Mouse (Mus musculus) hindbrain, embryonic 12.5 days (tissue): ENCODE results near the gene Hmgcs1. TPM values are rescaled to one million over a fixed set of nuclear protein-coding genes. Genes with fewer than 3 reads are reported as not detected.
"Not testable (repeated sequence)": the region's sequence is repeated elsewhere in the genome, so short reads cannot be mapped to it uniquely, and the experiment has no call there.

Source experiments
- ATAC-seq: fragments of 200-750 bp; cut with Nextera tagmentation; 2 replicates; pipeline ENCODE4 v1.8.0; 2017; ENCODE audit warnings: moderate TSS enrichment; ENCODE audit not compliant: low FRiP score
- H3K27ac ChIP-seq: fragments of 300-500 bp; sonication (generic); 2 replicates; pipeline ENCODE4 v1.5.1; 2016; ENCODE audit warnings: mild to moderate bottlenecking
- H3K27me3 ChIP-seq: fragments of 300-500 bp; sonication (generic); 2 replicates; pipeline ENCODE4 v1.6.1; 2016; ENCODE audit warnings: mild to moderate bottlenecking
- H3K36me3 ChIP-seq: fragments of 300-500 bp; sonication (generic); 2 replicates; pipeline ENCODE4 v1.6.1; 2016; ENCODE audit warnings: mild to moderate bottlenecking
- H3K4me1 ChIP-seq: fragments of 300-500 bp; sonication (generic); 2 replicates; pipeline ENCODE4 v1.6.1; 2016
- H3K4me2 ChIP-seq: fragments of 300-500 bp; sonication (generic); replicated peaks from 2 replicates; pipeline ENCODE4 v1.6.1; 2016; ENCODE audit warnings: mild to moderate bottlenecking
- H3K4me3 ChIP-seq: fragments of 300-500 bp; sonication (generic); 2 replicates; pipeline ENCODE4 v1.5.1; 2016; ENCODE audit warnings: mild to moderate bottlenecking
- H3K9ac ChIP-seq: fragments of 300-500 bp; sonication (generic); 2 replicates; pipeline ENCODE4 v1.6.1; 2016; ENCODE audit warnings: mild to moderate bottlenecking, moderate library complexity
- H3K9me3 ChIP-seq: fragments of 300-500 bp; sonication (generic); replicated peaks from 2 replicates; pipeline ENCODE4 v1.6.1; 2016; ENCODE audit warnings: mild to moderate bottlenecking
- WGBS: fragments of 180-500 bp; shearing (Covaris S2); methylation state at CpG from one replicate; pipeline ENCODE4 v1.1.7; 2016; 5-methylcytosine and 5-hydroxymethylcytosine counted together
- polyA plus RNA-seq: library from polyadenylated mRNA; unstranded; fragments of >200 nt; fragmentation: Nextera tagmentation; extraction: Ambion mirVana; gene quantifications from 2 replicates; pipeline ENCODE4 v1.2.1, GENCODE M21; 2016

The Hmgcs1 gene
- polyA plus RNA-seq, 1 experiment from 2014 or later = 415 TPM

GRCm38 (mm10) chr13:119679721-119680120 lies 10.5 kb upstream of the Hmgcs1 start:
- Histone ChIP-seq H3K9ac (no peak overlapping the region), H3K4me1 (no peaks in the 10 kb centered on the region), H3K4me3 (no peak overlapping the region), H3K36me3 (no peaks in the 10 kb centered on the region), H3K27me3 (no peaks in the 10 kb centered on the region), H3K9me3 (no peaks in the 10 kb centered on the region), H3K4me2 (no peak overlapping the region), H3K27ac (no peak overlapping the region)
- no peak for ATAC-seq
- 73% methylated on average over 2 of the region's 2 CpGs for WGBS

- no peak overlapping the region for H3K9ac ChIP-seq
- no peak overlapping the region for H3K27ac ChIP-seq
- no peaks in the 10 kb centered on the region for H3K9me3 ChIP-seq
- no peak for ATAC-seq
- no peak overlapping the region for H3K4me3 ChIP-seq
- H3K36me3 ChIP-seq = no peaks in the 10 kb centered on the region
- H3K4me1 ChIP-seq = no peaks in the 10 kb centered on the region
- 87% methylated on average over 3 of the region's 3 CpGs for WGBS
- H3K4me2 ChIP-seq = no peak overlapping the region
- H3K27me3 ChIP-seq = no peaks in the 10 kb centered on the region
Measured at GRCm38 (mm10) chr13:119681161-119681560, 9.0 kb upstream of the Hmgcs1 start.

DNA sequence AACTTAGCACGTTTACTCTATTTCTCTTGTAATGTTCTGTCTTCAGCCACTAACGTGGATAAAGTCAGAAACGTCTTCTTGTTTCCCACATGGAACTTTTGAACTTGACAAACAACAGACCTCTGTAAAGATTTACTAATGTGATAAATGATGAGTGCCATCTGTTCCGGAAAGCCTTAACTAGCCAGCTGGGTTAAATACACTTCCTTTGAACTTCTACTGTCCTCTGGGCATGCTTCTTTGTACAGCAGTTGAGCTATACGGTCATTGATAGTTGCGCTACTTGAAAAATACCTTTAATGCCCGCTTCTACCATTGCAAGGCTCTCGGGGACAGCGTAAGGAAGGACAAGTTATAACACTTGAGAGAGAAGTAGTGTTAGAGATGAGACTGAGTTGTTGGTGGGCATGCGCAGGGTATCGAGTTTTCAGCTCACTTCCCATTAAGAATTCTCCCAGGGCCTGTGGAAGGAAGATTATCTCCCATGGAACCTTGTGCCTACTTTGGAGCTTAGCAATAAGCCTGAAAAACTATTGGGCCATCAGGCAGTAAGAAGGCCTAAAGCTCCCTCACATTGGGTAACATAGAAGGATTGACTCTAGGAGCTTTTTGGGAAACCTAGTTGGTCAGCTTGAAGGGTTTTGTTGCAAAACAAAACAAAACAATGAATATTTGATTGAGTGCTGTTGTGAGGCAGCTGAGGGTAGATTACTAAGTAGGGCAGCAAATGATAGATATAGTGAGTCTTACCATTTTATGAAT lies 5.6 kb upstream of the Hmgcs1 start:
- no peak overlapping the region for H3K27ac ChIP-seq
- no peaks in the 10 kb centered on the region for H3K27me3 ChIP-seq
- H3K4me3 ChIP-seq = no peak overlapping the region
- H3K9me3 ChIP-seq = no peaks in the 10 kb centered on the region
- H3K4me2 ChIP-seq = no peak overlapping the region
- peaks cover 6% of the 10 kb centered on the region; the same call in 1 of the 2 replicates for H3K4me1 ChIP-seq
- H3K9ac ChIP-seq = no peak overlapping the region
- no peaks in the 10 kb centered on the region for H3K36me3 ChIP-seq
- WGBS = 84% methylated on average over 11 of the region's 11 CpGs
- no peak for ATAC-seq

GRCm38 (mm10) chr13:119689709-119690038 lies 505 bp upstream of the Hmgcs1 start:
- 9% methylated on average over 5 of the region's 5 CpGs for WGBS
- H3K36me3 ChIP-seq = no peaks in the 10 kb centered on the region
- peak overlapping the region; percentile 93 for H3K4me3 ChIP-seq
- no peak for ATAC-seq
- H3K9me3 ChIP-seq = no peaks in the 10 kb centered on the region
- peaks cover 33% of the 10 kb centered on the region for H3K4me1 ChIP-seq
- H3K27ac ChIP-seq = peak overlapping the region; percentile 82
- no peaks in the 10 kb centered on the region for H3K27me3 ChIP-seq
- no peak overlapping the region for H3K9ac ChIP-seq
- H3K4me2 ChIP-seq = peak overlapping the region; percentile 43

DNA sequence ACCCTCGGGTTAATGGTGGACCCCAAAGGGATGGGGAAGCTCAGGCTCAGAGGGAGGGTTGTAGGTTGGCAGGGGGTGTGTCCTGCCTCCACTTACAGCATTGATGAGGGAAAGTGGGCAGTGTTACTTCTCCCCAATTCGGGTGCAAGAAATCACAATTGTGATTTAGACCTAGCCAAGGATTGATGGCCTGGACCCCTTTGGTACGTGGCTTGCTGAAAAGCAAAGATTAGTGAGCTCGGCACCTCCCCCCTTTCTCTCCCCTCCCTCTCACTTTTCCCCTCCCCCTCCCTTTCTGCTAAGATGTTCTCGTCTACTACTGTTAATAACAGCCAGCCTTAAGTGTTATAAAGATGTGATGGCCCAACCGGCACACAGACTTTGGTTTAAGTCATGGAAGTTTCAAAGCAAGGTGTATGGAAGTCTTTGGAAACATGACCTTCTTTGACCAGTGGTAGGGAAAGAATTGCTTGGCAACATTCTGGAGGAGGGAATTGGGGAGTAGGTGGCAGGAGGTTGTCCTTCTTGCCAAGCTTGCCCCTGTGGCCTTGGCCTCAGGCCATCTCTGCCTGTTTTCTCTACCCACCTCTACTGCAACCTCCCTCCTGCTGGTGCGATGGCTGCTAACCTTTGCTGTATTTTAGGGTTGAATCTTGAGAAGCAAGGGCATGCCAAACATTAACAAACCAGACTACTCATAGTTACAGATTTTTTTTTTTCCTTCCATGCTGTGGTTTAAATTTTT lies 869 bp downstream of the Hmgcs1 start:
- H3K27me3 ChIP-seq = no peaks in the 10 kb centered on the region
- H3K4me3 ChIP-seq = peak overlapping the region; percentile 93
- H3K9ac ChIP-seq = peak overlapping the region; percentile 98
- H3K27ac ChIP-seq = peak overlapping the region; percentile 100
- peaks cover 42% of the 10 kb centered on the region for H3K4me1 ChIP-seq
- H3K4me2 ChIP-seq = peak overlapping the region; percentile 79
- 2% methylated on average over 7 of the region's 7 CpGs for WGBS
- H3K36me3 ChIP-seq = 0 out of 2 replicates have a peak, but pooled peaks cover 3% of the 10 kb centered on the region
- ATAC-seq = no peak
- H3K9me3 ChIP-seq = no peaks in the 10 kb centered on the region

- ATAC-seq, H3K9me3 ChIP-seq: not testable (repeated sequence)
Measured at GRCm38 (mm10) chr13:119691958-119692357, 1.8 kb downstream of the Hmgcs1 start.

GRCm38 (mm10) chr13:119695676-119696075 lies 5.5 kb downstream of the Hmgcs1 start:
- Histone ChIP-seq H3K27me3 (no peaks in the 10 kb centered on the region), H3K4me2 (peak overlapping the region; percentile 25; the same call in 1 of the 2 replicates), H3K4me3 (no peak overlapping the region), H3K9me3 (no peaks in the 10 kb centered on the region), H3K4me1 (peaks cover 39% of the 10 kb centered on the region), H3K9ac (no peak overlapping the region), H3K36me3 (peaks cover 23% of the 10 kb centered on the region), H3K27ac (no peak overlapping the region)
- ATAC-seq = no peak
- WGBS = 61% methylated on average over 4 of the region's 4 CpGs

More at GRCm38 (mm10) chr13:119691958-119692357, 1.8 kb downstream of the Hmgcs1 start:
- H3K36me3 ChIP-seq, H3K27ac ChIP-seq, H3K27me3 ChIP-seq: not testable (repeated sequence)
- peak overlapping the region; percentile 79 for H3K4me2 ChIP-seq
- peaks cover 42% of the 10 kb centered on the region for H3K4me1 ChIP-seq
- H3K4me3 ChIP-seq = peak overlapping the region; percentile 93
- 74% methylated on average over 3 of the region's 3 CpGs for WGBS
- peak overlapping the region; percentile 98; the same call in 1 of the 2 replicates for H3K9ac ChIP-seq

GRCm38 (mm10) chr13:119696496-119696895 lies 6.3 kb downstream of the Hmgcs1 start:
- no peak for ATAC-seq
- no peaks in the 10 kb centered on the region for H3K9me3 ChIP-seq
- 0 out of 2 replicates have a peak overlapping the region, but pooled peaks have one; percentile 11 for H3K4me2 ChIP-seq
- peaks cover 30% of the 10 kb centered on the region for H3K36me3 ChIP-seq
- no peaks in the 10 kb centered on the region for H3K27me3 ChIP-seq
- 74% methylated on average over 1 of the region's 1 CpGs for WGBS
- H3K27ac ChIP-seq = no peak overlapping the region
- H3K4me1 ChIP-seq = peaks cover 36% of the 10 kb centered on the region
- H3K9ac ChIP-seq = no peak overlapping the region
- H3K4me3 ChIP-seq = no peak overlapping the region

- Histone ChIP-seq H3K36me3 (peaks cover 43% of the 10 kb centered on the region), H3K9ac (no peak overlapping the region), H3K4me2 (no peak overlapping the region), H3K9me3 (no peaks in the 10 kb centered on the region), H3K27ac (no peak overlapping the region), H3K4me3 (no peak overlapping the region), H3K27me3 (no peaks in the 10 kb centered on the region), H3K4me1 (peaks cover 22% of the 10 kb centered on the region)
- 88% methylated on average over 4 of the region's 4 CpGs for WGBS
- no peak for ATAC-seq
Measured at GRCm38 (mm10) chr13:119698436-119698835, 8.3 kb downstream of the Hmgcs1 start.

DNA sequence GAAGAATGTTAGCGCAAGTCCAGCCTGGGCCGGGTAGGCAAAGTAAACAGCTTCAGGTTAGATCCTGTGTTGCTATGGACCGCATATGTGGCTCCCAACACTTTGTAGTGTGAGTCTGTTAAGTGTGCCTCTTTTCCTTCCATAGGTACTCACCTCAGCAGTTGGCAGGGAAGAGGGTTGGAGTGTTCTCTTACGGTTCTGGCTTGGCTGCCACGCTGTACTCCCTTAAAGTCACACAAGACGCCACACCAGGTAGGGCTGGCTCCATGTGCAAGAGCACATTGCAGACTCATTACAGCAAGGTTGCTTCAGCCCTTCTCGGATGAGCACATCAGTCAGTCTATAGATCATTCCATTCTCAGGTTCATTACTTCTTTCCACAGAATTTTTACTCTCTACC lies 14.1 kb downstream of the Hmgcs1 start:
- H3K36me3 ChIP-seq = peaks cover 77% of the 10 kb centered on the region
- H3K4me3 ChIP-seq = no peak overlapping the region
- ATAC-seq = no peak
- WGBS = 93% methylated on average over 7 of the region's 7 CpGs
- no peaks in the 10 kb centered on the region for H3K4me1 ChIP-seq
- no peaks in the 10 kb centered on the region for H3K9me3 ChIP-seq
- H3K4me2 ChIP-seq = no peak overlapping the region
- no peak overlapping the region for H3K9ac ChIP-seq
- H3K27ac ChIP-seq = no peak overlapping the region
- H3K27me3 ChIP-seq = no peaks in the 10 kb centered on the region

- H3K9ac ChIP-seq, H3K4me2 ChIP-seq, H3K9me3 ChIP-seq, ATAC-seq, H3K4me1 ChIP-seq, H3K27ac ChIP-seq, H3K4me3 ChIP-seq, H3K27me3 ChIP-seq: not testable (repeated sequence)
- 89% methylated on average over 8 of the region's 8 CpGs for WGBS
- H3K36me3 ChIP-seq = peaks cover 73% of the 10 kb centered on the region
Measured at GRCm38 (mm10) chr13:119706278-119706880, 16.2 kb downstream of the Hmgcs1 start.

- Histone ChIP-seq H3K9ac (no peak overlapping the region), H3K4me1 (no peaks in the 10 kb centered on the region), H3K27ac (no peak overlapping the region), H3K27me3 (no peaks in the 10 kb centered on the region), H3K9me3 (no peaks in the 10 kb centered on the region), H3K4me3 (no peak overlapping the region), H3K4me2 (no peak overlapping the region), H3K36me3 (peaks cover 72% of the 10 kb centered on the region)
- no peak for ATAC-seq
- WGBS = 81% methylated on average over 7 of the region's 7 CpGs
Measured at GRCm38 (mm10) chr13:119706953-119707352, 16.8 kb downstream of the Hmgcs1 start.
